Mouse (Mus musculus) embryo, embryonic 11.5 days (tissue): ENCODE measurements around the gene Abhd6.
"Not testable (repeated sequence)": the region's sequence is repeated elsewhere in the genome, so short reads cannot be mapped to it uniquely, and the experiment has no call there.

ENCODE experiments used
- DNase-seq: peaks from one replicate; pipeline ENCODE4 v3.0.0-alpha.2; 2012; ENCODE audit warnings: low read depth, low spot score

Gene Abhd6

DNA sequence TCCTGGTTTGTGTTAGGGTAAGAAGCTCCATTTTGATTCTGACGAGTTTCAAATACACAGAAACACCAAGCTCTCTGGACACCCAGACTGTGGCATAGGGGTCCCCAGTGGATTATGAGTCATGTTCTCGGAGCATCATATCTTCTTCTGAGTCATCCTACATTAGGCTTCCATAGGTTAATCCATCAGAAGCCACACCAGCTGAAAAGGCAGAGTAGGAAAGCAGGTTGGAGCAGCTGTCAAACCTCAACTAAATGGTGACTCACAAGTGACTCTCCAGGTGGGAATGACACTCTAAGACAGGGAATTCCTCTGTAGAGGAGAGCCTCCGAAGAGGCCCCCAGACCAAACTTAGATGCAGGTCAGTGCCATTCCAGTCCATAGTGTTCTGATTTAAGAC, 3.7 kb upstream of the Abhd6 start:
- DNase-seq = no peak

GRCm38 (mm10) chr14:7999435-7999834, 3.3 kb upstream of the Abhd6 start:
- DNase-seq = no peak

DNA sequence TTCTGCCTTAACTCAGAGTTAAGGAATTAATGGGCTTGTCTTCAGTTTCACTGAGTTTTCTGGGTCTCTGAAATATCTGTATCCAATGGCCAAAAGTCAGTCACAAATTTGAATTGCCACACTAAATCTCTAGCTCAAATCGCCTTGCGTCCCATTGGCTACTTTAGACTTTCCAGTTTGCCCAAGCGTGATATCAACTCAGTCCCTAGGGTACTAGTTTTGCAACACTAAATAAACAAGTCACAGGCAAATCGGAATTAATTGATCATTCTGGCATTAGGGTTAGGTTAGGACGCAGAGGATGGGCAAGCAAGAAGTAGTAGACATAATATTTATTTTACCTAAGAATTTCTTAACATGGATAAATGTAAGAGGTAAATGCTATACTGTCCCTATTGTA, 2.5 kb upstream of the Abhd6 start:
- DNase-seq = no peak

GRCm38 (mm10) chr14:8000831-8001685, 1.6 kb upstream of the Abhd6 start:
- no peak for DNase-seq

DNA sequence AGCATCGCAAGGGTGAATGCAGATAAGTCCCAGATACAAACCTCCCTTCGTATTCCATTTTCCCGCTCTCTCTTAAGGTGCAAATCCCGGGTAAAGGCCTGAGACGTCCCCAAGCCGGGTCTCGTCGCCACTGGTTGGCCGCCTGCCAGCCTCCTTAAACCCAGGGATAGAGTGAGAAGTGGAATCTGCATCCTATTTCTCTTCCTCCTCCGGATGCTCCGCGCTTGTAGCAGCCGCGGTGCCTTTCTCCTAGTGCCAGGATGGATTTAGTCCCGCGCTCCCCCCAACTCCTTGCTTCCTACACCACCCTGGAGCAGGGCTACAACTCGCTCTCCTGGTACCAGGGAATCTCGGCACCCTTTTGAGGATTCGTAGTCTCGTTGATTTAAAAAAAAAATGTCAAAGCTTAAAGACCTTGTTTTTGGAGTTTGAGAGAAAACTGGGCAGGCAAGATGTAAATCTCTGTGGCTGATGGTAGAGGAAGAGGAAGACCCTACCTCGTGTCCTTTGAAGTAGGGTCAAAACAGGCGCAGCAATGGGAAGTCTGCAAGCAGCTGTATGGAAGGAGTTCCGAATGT, 480 bp downstream of the Abhd6 start:
- DNase-seq = peak; percentile 36

DNA sequence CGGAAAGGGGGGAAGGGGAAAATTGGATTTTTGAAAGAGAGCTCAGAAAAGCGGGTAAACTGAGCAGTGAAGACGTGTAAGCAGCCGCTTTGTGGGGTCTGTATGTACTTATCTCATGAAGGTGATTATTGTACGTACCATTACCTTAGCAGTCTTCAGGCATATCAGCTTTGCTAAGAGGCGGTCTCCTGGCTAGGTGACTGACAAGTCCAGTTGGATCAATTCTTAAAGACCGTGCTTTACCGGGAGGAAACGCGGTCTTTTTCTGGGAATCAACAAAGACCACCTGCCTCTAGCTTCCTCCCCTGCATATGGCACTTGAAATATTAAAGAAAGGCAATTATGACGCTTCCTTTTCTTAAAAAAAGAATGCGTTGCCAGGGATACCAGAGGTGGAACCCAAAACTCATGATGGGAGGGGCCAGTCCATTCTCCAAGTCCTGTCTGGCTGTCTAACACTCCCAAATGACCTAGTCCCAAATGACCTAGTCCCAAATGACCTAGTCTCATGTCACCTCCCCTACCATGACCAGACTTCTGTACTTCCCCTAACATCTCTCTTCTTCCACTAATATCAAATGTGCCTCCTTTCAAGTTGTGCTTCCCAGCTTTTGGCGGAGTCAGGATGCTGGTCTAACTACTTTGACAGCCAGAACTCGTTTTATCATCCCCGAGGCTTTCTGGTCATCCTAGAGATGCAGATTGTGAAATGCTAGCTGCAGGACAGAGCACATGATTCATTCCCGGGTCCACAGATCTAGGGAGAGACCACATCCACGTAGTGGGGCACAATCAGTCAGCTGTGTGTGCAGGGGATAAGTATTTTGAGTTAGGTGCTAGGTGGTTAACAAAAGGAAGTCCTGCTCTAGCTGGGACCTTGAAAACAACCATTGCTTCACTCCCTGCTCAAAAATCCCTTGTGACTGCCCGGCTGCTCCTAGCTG, 1.3 kb downstream of the Abhd6 start:
- no peak for DNase-seq

GRCm38 (mm10) chr14:8006061-8006460, 3.4 kb downstream of the Abhd6 start:
- DNase-seq = not testable (repeated sequence)

DNA sequence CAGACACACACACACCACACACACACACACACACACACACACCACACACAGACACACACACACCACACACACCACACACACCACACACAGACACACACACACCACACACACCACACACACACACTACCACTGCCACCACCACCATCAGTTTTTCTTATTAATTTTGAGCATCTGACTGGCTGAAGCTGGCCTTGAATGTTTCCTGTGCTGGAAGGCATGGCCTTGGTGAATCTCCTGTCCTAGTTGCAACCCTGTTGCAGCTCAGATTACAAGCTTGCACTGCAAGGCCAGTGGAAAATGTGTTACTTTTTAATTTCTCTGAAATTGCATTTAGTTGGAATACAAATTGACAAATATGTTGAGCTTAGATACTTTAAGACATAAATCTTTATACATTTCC, 4.4 kb downstream of the Abhd6 start:
- DNase-seq = no peak

GRCm38 (mm10) chr14:8007486-8007885, 4.8 kb downstream of the Abhd6 start:
- DNase-seq = no peak

GRCm38 (mm10) chr14:8007923-8008322, 5.2 kb downstream of the Abhd6 start:
- DNase-seq = no peak

DNA sequence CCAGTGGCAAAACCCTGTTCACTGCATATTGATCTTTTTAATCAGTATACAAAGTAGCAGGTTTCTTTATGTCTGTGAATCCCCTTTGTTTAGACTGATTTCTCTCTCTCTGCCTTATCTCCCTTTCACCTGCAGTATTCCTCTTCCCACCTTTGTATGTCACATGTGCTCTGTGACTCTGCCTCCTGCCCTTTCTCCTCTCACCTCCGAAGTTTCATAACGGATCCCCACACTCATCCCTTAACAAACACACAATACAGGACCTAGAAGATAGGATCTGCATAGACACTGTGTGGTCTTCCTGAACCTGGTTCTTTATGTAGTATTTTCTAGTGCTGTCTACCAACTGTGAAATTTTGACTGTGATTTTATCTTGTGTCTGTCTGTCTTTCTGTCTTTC, 8.6 kb downstream of the Abhd6 start:
- no peak for DNase-seq

DNA sequence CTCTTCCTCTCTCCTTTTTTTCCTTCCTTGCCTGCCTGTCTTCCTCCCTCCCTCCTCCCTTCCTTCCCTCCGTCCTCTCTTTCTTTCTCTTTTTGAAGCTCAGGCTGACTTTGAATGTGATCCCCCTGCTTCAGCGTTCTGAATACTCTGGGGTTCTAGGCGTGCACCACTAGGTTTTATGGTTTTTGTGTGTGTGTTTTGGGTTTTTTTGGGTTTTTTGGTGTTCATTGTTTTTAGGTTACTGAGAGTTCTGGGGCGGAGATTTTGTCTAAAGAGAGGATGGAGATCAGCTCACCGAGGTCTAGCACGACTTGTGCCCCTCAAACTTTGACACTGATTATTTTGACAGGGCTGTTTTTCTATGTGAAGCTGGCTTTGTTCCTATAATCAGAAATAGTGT, 9.2 kb downstream of the Abhd6 start:
- no peak for DNase-seq

GRCm38 (mm10) chr14:8015756-8016155, 13.1 kb downstream of the Abhd6 start:
- DNase-seq = no peak

DNA sequence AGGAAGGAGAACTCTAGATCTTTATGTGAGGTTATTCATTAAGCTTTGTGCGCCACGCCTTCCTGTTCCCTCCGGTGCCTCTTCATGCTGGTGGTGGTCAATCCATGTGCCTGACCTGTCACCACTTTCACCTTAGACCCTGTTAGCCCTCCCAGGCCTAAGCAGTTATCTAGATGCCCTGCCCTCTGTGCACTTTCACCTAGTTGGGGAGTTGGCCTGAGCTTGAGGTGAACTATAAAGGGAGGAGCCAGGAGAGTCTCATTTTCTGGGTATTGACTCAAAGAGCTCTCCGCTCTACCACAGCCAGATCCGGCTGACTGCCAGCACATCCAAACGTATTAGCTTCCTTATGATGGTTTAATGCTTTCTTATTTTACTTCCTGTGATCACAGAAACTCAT, 13.6 kb downstream of the Abhd6 start:
- no peak for DNase-seq

DNA sequence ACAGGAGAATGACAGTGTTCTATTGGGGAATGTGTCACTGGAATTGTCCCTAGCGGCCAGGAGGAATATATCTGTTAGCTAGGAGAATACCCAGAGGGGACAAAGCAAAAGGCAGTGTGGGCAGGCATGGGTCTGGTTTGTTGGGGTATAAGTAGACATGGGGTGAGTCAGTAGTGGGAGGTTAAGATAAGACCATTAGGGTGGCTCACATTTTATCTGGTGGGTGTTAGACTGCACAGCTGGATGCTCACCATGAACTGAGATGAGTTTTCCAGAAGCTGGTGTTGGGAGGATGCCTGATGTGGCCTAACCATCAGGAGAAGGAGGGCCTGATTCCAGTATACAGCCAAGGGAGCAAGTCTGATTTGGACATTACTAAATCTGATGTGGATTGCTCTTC, 14.2 kb downstream of the Abhd6 start:
- no peak for DNase-seq

DNA sequence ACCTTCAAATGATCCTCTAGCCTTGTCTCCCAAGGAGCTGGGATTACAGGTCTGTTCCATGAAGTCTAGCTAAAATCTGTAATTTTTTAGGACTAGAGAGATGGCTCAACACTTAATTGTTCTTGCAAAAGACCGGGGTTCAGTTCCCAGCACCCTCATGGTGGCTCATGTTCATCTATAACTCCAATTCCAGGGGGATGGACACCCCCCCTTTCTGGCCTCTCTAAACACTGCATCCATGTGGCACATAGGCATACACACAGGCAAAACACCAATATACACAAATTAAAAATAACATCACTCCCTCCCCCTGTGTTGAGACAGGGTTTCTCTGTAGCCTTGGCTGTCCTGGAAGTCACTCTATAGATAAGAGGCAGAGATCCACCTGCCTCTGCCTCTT, 17.3 kb downstream of the Abhd6 start:
- DNase-seq = no peak

- no peak for DNase-seq
Measured at GRCm38 (mm10) chr14:8020546-8020945, 17.8 kb downstream of the Abhd6 start.

GRCm38 (mm10) chr14:8024469-8024868, 21.8 kb downstream of the Abhd6 start:
- DNase-seq = no peak

GRCm38 (mm10) chr14:8024936-8025335, 22.2 kb downstream of the Abhd6 start:
- no peak for DNase-seq

DNA sequence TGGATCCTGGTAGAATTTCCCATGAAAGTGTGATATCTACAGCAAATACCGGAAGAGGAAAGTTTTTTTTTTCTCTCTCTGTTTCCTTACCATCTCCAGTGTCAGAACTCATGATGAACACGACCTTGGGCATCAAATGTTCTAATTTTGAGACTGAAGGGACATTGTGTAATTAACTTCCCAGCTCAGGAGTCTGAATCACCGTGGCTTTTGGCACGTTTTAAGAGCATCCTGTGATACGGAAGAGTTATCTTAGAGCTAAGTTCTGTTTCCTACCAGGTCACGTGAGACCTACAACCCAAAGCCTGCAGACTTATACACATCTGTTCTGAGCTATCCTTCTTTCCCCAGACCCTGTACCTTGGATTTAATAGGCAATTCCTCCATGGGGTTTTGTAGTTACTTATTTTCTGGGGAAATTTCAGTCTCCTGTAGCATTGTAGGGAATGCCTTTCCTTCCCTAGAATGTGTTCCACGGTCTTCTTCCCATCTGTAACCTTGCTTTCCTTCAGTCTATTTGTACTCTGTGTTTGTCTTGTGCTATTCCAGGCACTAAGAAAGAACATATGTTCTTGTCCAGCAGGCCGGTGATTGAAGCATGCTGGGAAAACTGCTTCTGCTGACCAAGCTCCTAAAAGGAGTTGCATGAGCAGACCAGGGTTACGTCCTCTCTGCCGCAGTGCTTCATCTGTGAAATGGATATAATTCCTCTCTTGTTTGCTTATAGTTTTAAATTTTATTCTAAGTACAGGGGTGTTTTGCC, 24.2 kb downstream of the Abhd6 start:
- no peak for DNase-seq

DNA sequence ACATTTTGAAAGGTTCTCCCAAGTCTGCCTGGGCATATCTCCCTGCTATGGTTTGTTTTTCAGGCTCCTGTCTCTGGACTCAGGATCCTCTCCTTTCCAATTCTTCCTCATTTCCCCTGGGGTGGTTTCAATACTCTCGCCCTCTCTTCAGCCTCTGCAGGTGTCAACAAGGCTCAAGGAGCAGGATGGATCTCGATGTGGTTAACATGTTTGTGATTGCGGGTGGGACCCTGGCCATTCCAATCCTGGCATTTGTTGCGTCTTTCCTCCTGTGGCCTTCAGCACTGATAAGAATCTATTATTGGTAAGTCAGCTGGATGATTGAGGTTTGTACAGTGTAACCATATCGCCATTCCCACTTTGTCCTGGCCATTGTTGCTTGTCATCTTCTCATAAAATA, 25.4 kb downstream of the Abhd6 start:
- DNase-seq = no peak

- no peak for DNase-seq
Measured at GRCm38 (mm10) chr14:8029752-8030151, 27.1 kb downstream of the Abhd6 start.
